Mouse (Mus musculus) thymus, adult 2 months (tissue): ENCODE results near the gene Enpep. TPM values are rescaled to one million over a fixed set of nuclear protein-coding genes. Genes with fewer than 3 reads are reported as not detected.
A peak's percentile ranks its signal among the peaks of the same experiment; 100 is the strongest.

Source experiments
- DNase-seq: peaks from one replicate; pipeline ENCODE4 v3.0.0; 2021
- H3K27ac ChIP-seq: fragments of 200-500 bp; 2 replicates; pipeline ENCODE4 v1.5.1; 2012; ENCODE audit warnings: low read length, control low read depth; ENCODE audit not compliant: control insufficient read depth, insufficient read depth
- H3K27me3 ChIP-seq: fragments of 200-500 bp; 2 replicates; pipeline ENCODE4 v1.6.1; 2012; ENCODE audit warnings: mild to moderate bottlenecking, low read length, moderate library complexity, mixed read lengths; ENCODE audit not compliant: control insufficient read depth, insufficient read depth
- H3K36me3 ChIP-seq: fragments of 200-500 bp; 2 replicates; pipeline ENCODE4 v1.6.1; 2012; ENCODE audit warnings: mild to moderate bottlenecking, low read length, moderate library complexity; ENCODE audit not compliant: control insufficient read depth, insufficient read depth
- H3K4me1 ChIP-seq: fragments of 200-500 bp; replicated peaks from 2 replicates; pipeline ENCODE4 v1.6.1; 2012; ENCODE audit warnings: low read length; ENCODE audit not compliant: control insufficient read depth, insufficient read depth
- H3K4me3 ChIP-seq: fragments of 200-500 bp; 2 replicates; pipeline ENCODE4 v1.5.1; 2012; ENCODE audit warnings: mild to moderate bottlenecking, low read length, control low read depth, moderate library complexity; ENCODE audit not compliant: control insufficient read depth, insufficient read depth
- CTCF ChIP-seq: fragments of 200-500 bp; IDR thresholded peaks from 2 replicates; pipeline ENCODE4 v1.5.1; 2012; ENCODE audit warnings: mild to moderate bottlenecking, control low read depth, low read length, moderate library complexity, borderline replicate concordance; ENCODE audit not compliant: control insufficient read depth, poor library complexity, insufficient read depth; ENCODE audit errors: extremely low read depth
- POLR2A ChIP-seq: fragments of 200-500 bp; IDR thresholded peaks from 2 replicates; pipeline ENCODE4 v1.6.1; 2012; ENCODE audit warnings: mild to moderate bottlenecking, low read length, control low read depth, moderate library complexity; ENCODE audit not compliant: control insufficient read depth, poor library complexity, insufficient read depth; ENCODE audit errors: extremely low read depth
- WGBS: fragments of 180-500 bp; shearing (Covaris S2); methylation state at CpG from one replicate; pipeline ENCODE4 v1.1.7; 2018; 5-methylcytosine and 5-hydroxymethylcytosine counted together
- polyA plus RNA-seq: library from polyadenylated mRNA; depleted of rRNA; stranded (reverse); fragments of >200 nt; gene quantifications from 2 replicates; pipeline ENCODE4 v1.2.3, GENCODE M21; 2012

Enpep gene
- polyA plus RNA-seq, 1 experiment = 6.5 TPM

- Histone ChIP-seq H3K4me1 (peaks cover 4% of the 10 kb centered on the region; the same call in 1 of the 2 replicates), H3K27me3 (no peaks in the 10 kb centered on the region), H3K4me3 (no peak overlapping the region), H3K36me3 (no peaks in the 10 kb centered on the region), H3K27ac (no peak overlapping the region)
- DNase-seq = peak; percentile 49
- TF ChIP-seq POLR2A (no peak), CTCF (no peak)
- 7% methylated on average over 3 of the region's 3 CpGs for WGBS
Measured at GRCm38 (mm10) chr3:129303941-129304340, 28.6 kb downstream of the Enpep start.

- WGBS = 56% methylated on average over 1 of the region's 1 CpGs
- H3K27me3 ChIP-seq = no peaks in the 10 kb centered on the region
- no peaks in the 10 kb centered on the region for H3K4me1 ChIP-seq
- H3K27ac ChIP-seq = no peak overlapping the region
- H3K4me3 ChIP-seq = no peak overlapping the region
- no peak for TF ChIP-seq POLR2A
- peak; percentile 7 for DNase-seq
- no peaks in the 10 kb centered on the region for H3K36me3 ChIP-seq
Measured at GRCm38 (mm10) chr3:129299874-129300273, 32.6 kb downstream of the Enpep start.

- Histone ChIP-seq H3K27me3 (no peaks in the 10 kb centered on the region), H3K36me3 (no peaks in the 10 kb centered on the region), H3K4me3 (no peak overlapping the region), H3K4me1 (no peaks in the 10 kb centered on the region), H3K27ac (no peak overlapping the region)
- WGBS = 58% methylated on average over 8 of the region's 8 CpGs
- no peak for TF ChIP-seq POLR2A
- TF ChIP-seq CTCF = no peak
- DNase-seq = no peak
Measured at GRCm38 (mm10) chr3:129298606-129299005, 33.9 kb downstream of the Enpep start.

GRCm38 (mm10) chr3:129296994-129297393 is 35.5 kb downstream of the Enpep start:
- DNase-seq = no peak
- no peaks in the 10 kb centered on the region for H3K36me3 ChIP-seq
- H3K4me1 ChIP-seq = no peaks in the 10 kb centered on the region
- H3K27ac ChIP-seq = no peak overlapping the region
- no peaks in the 10 kb centered on the region for H3K27me3 ChIP-seq
- TF ChIP-seq POLR2A (no peak), CTCF (no peak)
- H3K4me3 ChIP-seq = no peak overlapping the region
- WGBS = 39% methylated on average over 5 of the region's 5 CpGs

- no peak for TF ChIP-seq CTCF
- TF ChIP-seq POLR2A = no peak
- no peaks in the 10 kb centered on the region for H3K36me3 ChIP-seq
- WGBS = 75% methylated on average over 2 of the region's 2 CpGs
Measured at GRCm38 (mm10) chr3:129295883-129296282, 36.6 kb downstream of the Enpep start.

GRCm38 (mm10) chr3:129289536-129289935 is 43.0 kb downstream of the Enpep start:
- WGBS = 70% methylated on average over 8 of the region's 8 CpGs
- TF ChIP-seq POLR2A (no peak), CTCF (no peak)
- Histone ChIP-seq H3K27ac (no peak overlapping the region), H3K36me3 (no peaks in the 10 kb centered on the region), H3K4me3 (no peak overlapping the region), H3K27me3 (no peaks in the 10 kb centered on the region), H3K4me1 (no peaks in the 10 kb centered on the region)
- DNase-seq = no peak

More at GRCm38 (mm10) chr3:129295883-129296282, 36.6 kb downstream of the Enpep start:
- Histone ChIP-seq H3K27ac (no peak overlapping the region), H3K27me3 (no peaks in the 10 kb centered on the region), H3K4me3 (no peak overlapping the region), H3K4me1 (no peaks in the 10 kb centered on the region)
- DNase-seq = no peak

- DNase-seq = no peak
- H3K4me3 ChIP-seq = no peak overlapping the region
- no peaks in the 10 kb centered on the region for H3K36me3 ChIP-seq
- H3K4me1 ChIP-seq = no peaks in the 10 kb centered on the region
- WGBS = 89% methylated on average over 8 of the region's 8 CpGs
- no peaks in the 10 kb centered on the region for H3K27me3 ChIP-seq
- no peak overlapping the region for H3K27ac ChIP-seq
- TF ChIP-seq CTCF (no peak), POLR2A (no peak)
Measured at GRCm38 (mm10) chr3:129287140-129287539, 45.4 kb downstream of the Enpep start.
